Mouse (Mus musculus): ENCODE measurements around the gene Olfr860. TPM values are rescaled to one million over a fixed set of nuclear protein-coding genes. Genes with fewer than 3 reads are reported as not detected.
"Not testable (repeated sequence)": the region's sequence is repeated elsewhere in the genome, so short reads cannot be mapped to it uniquely, and the experiment has no call there.

The Olfr860 gene
- polyA plus RNA-seq (2015; fragmentation: Nextera tagmentation; extraction: Ambion mirVana), result not detected in 2 replicates

- H3K27me3 ChIP-seq (replicated peaks), result no peaks in the 10 kb centered on the region
- H3K36me3 ChIP-seq, result no peaks in the 10 kb centered on the region
- no peak for ATAC-seq (ENCODE audit: low FRiP score)
- no peak within 1 kb of the TSS for H3K4me3 ChIP-seq (replicated peaks)
- no peak within 1 kb of the TSS for H3K27ac ChIP-seq (replicated peaks)
- H3K4me1 ChIP-seq, result no peaks in the 10 kb centered on the region
- H3K9me3 ChIP-seq (replicated peaks), result peaks cover 5% of the 10 kb centered on the region; the same call in 1 of the 2 replicates
- 77% methylated on average over 1 of the region's 1 CpGs for WGBS
- no peak within 1 kb of the TSS for H3K9ac ChIP-seq (replicated peaks)
- H3K4me2 ChIP-seq, result no peak within 1 kb of the TSS
Measured at GRCm38 (mm10) chr9:19849647-19850046, at the start of gene Olfr860. Gene Olfr860 (minus strand): TSS chr9:19849747.

GRCm38 (mm10) chr9:19887904-19888303 lies 38.4 kb upstream of the Olfr860 start, which contains the start of gene Olfr862:
Gene Olfr862 (minus strand): TSS chr9:19888004.
- no peak within 1 kb of the TSS for H3K27ac ChIP-seq (replicated peaks)
- no peak within 1 kb of the TSS for H3K9ac ChIP-seq (replicated peaks)
- no peaks in the 10 kb centered on the region for H3K27me3 ChIP-seq (replicated peaks)
- ATAC-seq (ENCODE audit: low FRiP score), result no peak
- H3K4me1 ChIP-seq, result no peaks in the 10 kb centered on the region
- H3K9me3 ChIP-seq (replicated peaks), result peaks cover 11% of the 10 kb centered on the region; the same call in 1 of the 2 replicates
- H3K4me3 ChIP-seq (replicated peaks), result no peak within 1 kb of the TSS
- H3K4me2 ChIP-seq, result no peak within 1 kb of the TSS
- no peaks in the 10 kb centered on the region for H3K36me3 ChIP-seq

GRCm38 (mm10) chr9:19804606-19805005 lies 44.9 kb downstream of the Olfr860 start, which contains the start of gene Olfr859:
Gene Olfr859 (plus strand): TSS chr9:19804906.
- H3K9me3 ChIP-seq (replicated peaks); H3K4me3 ChIP-seq (replicated peaks); ATAC-seq (ENCODE audit: low FRiP score); H3K36me3 ChIP-seq; H3K9ac ChIP-seq (replicated peaks); H3K27me3 ChIP-seq (replicated peaks); H3K4me1 ChIP-seq; H3K4me2 ChIP-seq; H3K27ac ChIP-seq (replicated peaks): not testable (repeated sequence)
- WGBS, result 67% methylated on average over 1 of the region's 1 CpGs

- H3K4me1 ChIP-seq, result no peaks in the 10 kb centered on the region
- no peak for ATAC-seq (ENCODE audit: low FRiP score)
- 76% methylated on average over 1 of the region's 1 CpGs for WGBS
Measured at GRCm38 (mm10) chr9:19803000-19803399, 46.5 kb downstream of the Olfr860 start.

More at GRCm38 (mm10) chr9:19803000-19803399, 46.5 kb downstream of the Olfr860 start:
- Histone ChIP-seq H3K27me3 (replicated peaks) (no peaks in the 10 kb centered on the region), H3K9ac (replicated peaks) (no peak overlapping the region), H3K4me3 (replicated peaks) (no peak overlapping the region), H3K27ac (replicated peaks) (no peak overlapping the region), H3K36me3 (no peaks in the 10 kb centered on the region), H3K9me3 (replicated peaks) (peaks cover 6% of the 10 kb centered on the region; the same call in 1 of the 2 replicates), H3K4me2 (no peak overlapping the region)

Other genes with a start within 250 kb of the Olfr860 start
- gene Zfp317, start 227.6 kb downstream of the Olfr860 start, polyA plus RNA-seq (2015; fragmentation: Nextera tagmentation; extraction: Ambion mirVana), result 27.5 and 29.2 TPM in 2 replicates
- not detected in 2 replicates for gene Olfr857, start 140.3 kb downstream of the Olfr860 start, polyA plus RNA-seq (2015; fragmentation: Nextera tagmentation; extraction: Ambion mirVana)
- gene Olfr58, start 69.5 kb downstream of the Olfr860 start, polyA plus RNA-seq (2015; fragmentation: Nextera tagmentation; extraction: Ambion mirVana), result not detected in 2 replicates
- not detected in 2 replicates for gene Olfr859, start 44.8 kb downstream of the Olfr860 start, polyA plus RNA-seq (2015; fragmentation: Nextera tagmentation; extraction: Ambion mirVana)
- not detected in 2 replicates for gene Olfr862, start 38.3 kb upstream of the Olfr860 start, polyA plus RNA-seq (2015; fragmentation: Nextera tagmentation; extraction: Ambion mirVana)
- 0.14 and 0.19 TPM in 2 replicates for gene Olfr77, start 67.1 kb upstream of the Olfr860 start, polyA plus RNA-seq (2015; fragmentation: Nextera tagmentation; extraction: Ambion mirVana)
- gene Olfr866, start 178.3 kb upstream of the Olfr860 start, polyA plus RNA-seq (2015; fragmentation: Nextera tagmentation; extraction: Ambion mirVana), result not detected in 2 replicates
- gene Olfr867, start 207.8 kb upstream of the Olfr860 start, polyA plus RNA-seq (2015; fragmentation: Nextera tagmentation; extraction: Ambion mirVana), result not detected in 2 replicates
- gene Olfr868, start 248.9 kb upstream of the Olfr860 start, polyA plus RNA-seq (2015; fragmentation: Nextera tagmentation; extraction: Ambion mirVana), result not detected in 2 replicates

All from neural tube, embryonic 15.5 days (tissue).